Mouse (Mus musculus) intestine, embryonic 15.5 days (tissue): ENCODE data around the gene Pard3. TPM values are rescaled to one million over a fixed set of nuclear protein-coding genes. Genes with fewer than 3 reads are reported as not detected.

Source experiments
- ATAC-seq: fragments of 200-750 bp; cut with Nextera tagmentation; 2 replicates; pipeline ENCODE4 v1.8.0; 2017; ENCODE audit warnings: moderate TSS enrichment, moderate library complexity
- H3K27ac ChIP-seq: fragments of 300-500 bp; sonication (generic); 2 replicates; pipeline ENCODE4 v1.5.1; 2015; ENCODE audit warnings: mild to moderate bottlenecking, inconsistent platforms
- H3K27me3 ChIP-seq: fragments of 300-500 bp; sonication (generic); replicated peaks from 2 replicates; pipeline ENCODE4 v1.6.1; 2015; ENCODE audit warnings: inconsistent platforms
- H3K36me3 ChIP-seq: fragments of 300-500 bp; sonication (generic); 2 replicates; pipeline ENCODE4 v1.6.1; 2015; ENCODE audit warnings: inconsistent platforms
- H3K4me1 ChIP-seq: fragments of 300-500 bp; sonication (generic); replicated peaks from 2 replicates; pipeline ENCODE4 v1.6.1; 2015; ENCODE audit warnings: inconsistent platforms
- H3K4me2 ChIP-seq: fragments of 300-500 bp; sonication (generic); replicated peaks from 2 replicates; pipeline ENCODE4 v1.6.1; 2015; ENCODE audit warnings: mild to moderate bottlenecking, inconsistent platforms
- H3K4me3 ChIP-seq: fragments of 300-500 bp; sonication (generic); replicated peaks from 2 replicates; pipeline ENCODE4 v1.5.1; 2015; ENCODE audit warnings: inconsistent platforms
- H3K9ac ChIP-seq: fragments of 300-500 bp; sonication (generic); 2 replicates; pipeline ENCODE4 v1.6.1; 2015; ENCODE audit warnings: inconsistent platforms
- H3K9me3 ChIP-seq: fragments of 300-500 bp; sonication (generic); 2 replicates; pipeline ENCODE4 v1.6.1; 2016; ENCODE audit warnings: inconsistent platforms
- WGBS: fragments of 180-500 bp; shearing (Covaris S2); methylation state at CpG from one replicate; pipeline ENCODE4 v1.1.7; 2015; 5-methylcytosine and 5-hydroxymethylcytosine counted together
- polyA plus RNA-seq: library from polyadenylated mRNA; unstranded; fragments of >200 nt; fragmentation: Nextera tagmentation; extraction: Ambion mirVana; gene quantifications from 2 replicates; pipeline ENCODE4 v1.2.1, GENCODE M21; 2015

The Pard3 gene
- polyA plus RNA-seq, 1 experiment from 2014 or later, result 24.5 TPM

DNA sequence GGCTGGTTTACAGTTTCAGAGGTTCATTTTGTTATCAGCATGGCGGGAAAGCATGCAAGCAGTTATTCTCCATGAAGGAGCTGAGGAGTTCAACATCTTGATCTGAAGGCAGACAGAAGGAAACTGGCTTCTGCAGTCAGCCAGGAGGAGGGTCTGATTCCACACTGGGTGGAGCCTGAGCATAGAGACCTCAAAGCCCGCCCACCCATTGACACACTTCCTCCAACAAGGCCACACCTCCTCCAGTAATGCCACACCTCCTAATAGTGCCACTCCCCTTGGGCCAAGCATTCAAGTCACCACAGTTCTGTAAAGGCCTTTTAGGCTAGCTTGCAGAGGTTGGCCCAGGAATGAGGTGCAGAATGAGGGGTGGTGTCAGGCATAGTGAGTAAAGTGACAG, 478.5 kb downstream of the Pard3 start:
- Histone ChIP-seq H3K4me1 (no peaks in the 10 kb centered on the region), H3K9ac (no peak overlapping the region), H3K4me3 (no peak overlapping the region), H3K36me3 (no peaks in the 10 kb centered on the region), H3K4me2 (no peak overlapping the region), H3K9me3 (no peaks in the 10 kb centered on the region), H3K27ac (no peak overlapping the region), H3K27me3 (no peaks in the 10 kb centered on the region)
- no peak for ATAC-seq
- WGBS, result 85% methylated on average over 2 of the region's 2 CpGs

DNA sequence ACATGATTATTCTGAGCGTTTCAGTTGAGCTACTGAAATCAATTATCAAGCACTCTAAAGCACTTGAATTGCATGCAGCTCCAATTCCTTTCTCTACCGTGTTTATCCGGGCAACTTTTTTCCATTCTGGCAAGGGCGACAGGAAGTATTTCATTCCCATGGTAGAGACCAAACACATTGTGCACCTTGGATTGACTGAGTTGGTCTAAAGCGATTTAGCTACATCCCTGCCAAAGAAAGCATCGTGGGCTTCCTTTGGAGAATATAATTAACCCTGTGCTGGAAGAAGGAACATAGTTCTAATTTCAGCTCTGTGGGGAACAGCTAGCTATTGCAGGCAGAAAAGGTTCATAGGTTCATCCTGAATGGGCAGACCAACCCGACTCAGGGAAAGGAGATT, 480.0 kb downstream of the Pard3 start:
- Histone ChIP-seq H3K27ac (no peak overlapping the region), H3K9me3 (no peaks in the 10 kb centered on the region), H3K27me3 (no peaks in the 10 kb centered on the region), H3K9ac (no peak overlapping the region), H3K4me2 (no peak overlapping the region), H3K4me3 (no peak overlapping the region), H3K4me1 (no peaks in the 10 kb centered on the region), H3K36me3 (no peaks in the 10 kb centered on the region)
- 67% methylated on average over 7 of the region's 7 CpGs for WGBS
- ATAC-seq, result no peak

DNA sequence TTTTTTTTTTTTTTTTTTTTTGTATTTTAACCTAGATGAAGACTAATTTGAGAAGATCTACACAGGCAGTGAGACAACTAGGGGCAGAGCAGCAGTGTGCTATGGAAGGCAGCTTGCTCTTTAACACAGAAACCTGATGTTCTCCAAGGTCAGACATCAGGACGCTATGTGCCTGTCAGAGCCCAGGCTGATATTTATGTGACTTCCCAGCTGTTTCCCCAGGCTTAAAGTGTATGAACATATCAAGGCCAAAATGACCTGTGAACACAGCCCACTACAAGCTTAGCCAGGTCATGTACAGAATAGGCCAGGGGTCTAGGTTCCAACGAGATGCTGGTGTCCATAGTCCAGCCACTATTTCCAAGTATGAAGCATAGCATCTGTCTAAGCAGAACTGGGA, 482.5 kb downstream of the Pard3 start:
- Histone ChIP-seq H3K4me3 (no peak overlapping the region), H3K9me3 (no peaks in the 10 kb centered on the region), H3K4me1 (no peaks in the 10 kb centered on the region), H3K4me2 (no peak overlapping the region), H3K9ac (no peak overlapping the region), H3K27ac (no peak overlapping the region), H3K36me3 (no peaks in the 10 kb centered on the region), H3K27me3 (no peaks in the 10 kb centered on the region)
- no peak for ATAC-seq
- 67% methylated on average over 2 of the region's 2 CpGs for WGBS

- no peak overlapping the region for H3K4me3 ChIP-seq
Measured at GRCm38 (mm10) chr8:127550928-127551327, 487.2 kb downstream of the Pard3 start.

GRCm38 (mm10) chr8:127552161-127552595, 488.5 kb downstream of the Pard3 start:
- WGBS, result 64% methylated on average over 11 of the region's 11 CpGs
- ATAC-seq, result no peak

More at GRCm38 (mm10) chr8:127550928-127551327, 487.2 kb downstream of the Pard3 start:
- Histone ChIP-seq H3K9me3 (no peaks in the 10 kb centered on the region), H3K27ac (no peak overlapping the region), H3K27me3 (no peaks in the 10 kb centered on the region), H3K4me2 (no peak overlapping the region), H3K36me3 (no peaks in the 10 kb centered on the region), H3K9ac (no peak overlapping the region), H3K4me1 (no peaks in the 10 kb centered on the region)
- WGBS, result 77% methylated on average over 4 of the region's 4 CpGs
- no peak for ATAC-seq

GRCm38 (mm10) chr8:127552836-127553235, 489.1 kb downstream of the Pard3 start:
- Histone ChIP-seq H3K4me3 (no peak overlapping the region), H3K9ac (no peak overlapping the region), H3K9me3 (no peaks in the 10 kb centered on the region), H3K4me1 (0 out of 2 replicates have a peak, but pooled peaks cover 2% of the 10 kb centered on the region), H3K4me2 (no peak overlapping the region), H3K36me3 (no peaks in the 10 kb centered on the region), H3K27me3 (no peaks in the 10 kb centered on the region), H3K27ac (no peak overlapping the region)
- WGBS, result 84% methylated on average over 13 of the region's 13 CpGs
- no peak for ATAC-seq

More at GRCm38 (mm10) chr8:127552161-127552595, 488.5 kb downstream of the Pard3 start:
- H3K4me1 ChIP-seq, result 0 out of 2 replicates have a peak, but pooled peaks cover 2% of the 10 kb centered on the region
- H3K36me3 ChIP-seq, result no peaks in the 10 kb centered on the region
- H3K4me2 ChIP-seq, result no peak overlapping the region
- no peak overlapping the region for H3K4me3 ChIP-seq
- H3K9me3 ChIP-seq, result no peaks in the 10 kb centered on the region
- H3K27me3 ChIP-seq, result no peaks in the 10 kb centered on the region
- no peak overlapping the region for H3K27ac ChIP-seq
- H3K9ac ChIP-seq, result no peak overlapping the region

- Histone ChIP-seq H3K27me3 (no peaks in the 10 kb centered on the region), H3K9ac (no peak overlapping the region), H3K36me3 (no peaks in the 10 kb centered on the region), H3K9me3 (no peaks in the 10 kb centered on the region), H3K4me1 (0 out of 2 replicates have a peak, but pooled peaks cover 2% of the 10 kb centered on the region), H3K4me3 (no peak overlapping the region), H3K27ac (no peak overlapping the region), H3K4me2 (no peak overlapping the region)
- ATAC-seq, result no peak
- 71% methylated on average over 5 of the region's 5 CpGs for WGBS
Measured at GRCm38 (mm10) chr8:127553582-127553981, 489.9 kb downstream of the Pard3 start.

- 0 out of 2 replicates have a peak, but pooled peaks cover 2% of the 10 kb centered on the region for H3K4me1 ChIP-seq
Measured at GRCm38 (mm10) chr8:127555795-127556194, 492.1 kb downstream of the Pard3 start.

DNA sequence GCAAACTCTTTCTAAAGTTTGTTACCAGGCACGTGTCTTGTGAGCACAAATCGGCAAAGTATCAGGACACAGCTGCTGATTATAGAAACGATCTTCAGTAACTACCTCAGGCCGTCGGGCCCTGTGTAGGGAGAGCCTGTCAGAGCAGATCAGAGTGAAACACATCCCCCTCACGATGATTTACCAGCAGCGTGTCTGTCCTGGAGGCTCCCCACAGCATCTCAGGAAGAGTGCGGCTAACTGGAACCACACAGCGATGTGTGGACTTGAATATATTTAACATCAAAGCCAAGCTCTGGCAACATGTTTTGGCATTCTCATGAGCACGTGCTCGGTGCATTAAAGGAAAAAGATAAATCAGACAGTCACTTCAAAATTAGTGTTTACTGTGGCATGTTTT, 493.3 kb downstream of the Pard3 start:
- Histone ChIP-seq H3K9ac (no peak overlapping the region), H3K4me2 (no peak overlapping the region), H3K4me3 (no peak overlapping the region), H3K4me1 (0 out of 2 replicates have a peak, but pooled peaks cover 2% of the 10 kb centered on the region), H3K9me3 (no peaks in the 10 kb centered on the region), H3K36me3 (no peaks in the 10 kb centered on the region), H3K27me3 (no peaks in the 10 kb centered on the region), H3K27ac (no peak overlapping the region)
- ATAC-seq, result no peak
- WGBS, result 51% methylated on average over 11 of the region's 11 CpGs

More at GRCm38 (mm10) chr8:127555795-127556194, 492.1 kb downstream of the Pard3 start:
- Histone ChIP-seq H3K27me3 (no peaks in the 10 kb centered on the region), H3K4me2 (no peak overlapping the region), H3K9ac (no peak overlapping the region), H3K36me3 (no peaks in the 10 kb centered on the region), H3K9me3 (no peaks in the 10 kb centered on the region), H3K27ac (no peak overlapping the region), H3K4me3 (no peak overlapping the region)
- ATAC-seq, result no peak
- WGBS, result 80% methylated on average over 2 of the region's 2 CpGs

GRCm38 (mm10) chr8:127557566-127557965, 493.9 kb downstream of the Pard3 start:
- ATAC-seq, result no peak
- no peaks in the 10 kb centered on the region for H3K9me3 ChIP-seq
- H3K27me3 ChIP-seq, result no peaks in the 10 kb centered on the region
- H3K4me2 ChIP-seq, result no peak overlapping the region
- H3K9ac ChIP-seq, result no peak overlapping the region
- H3K4me3 ChIP-seq, result no peak overlapping the region
- no peaks in the 10 kb centered on the region for H3K36me3 ChIP-seq
- 0 out of 2 replicates have a peak, but pooled peaks cover 2% of the 10 kb centered on the region for H3K4me1 ChIP-seq
- no peak overlapping the region for H3K27ac ChIP-seq

DNA sequence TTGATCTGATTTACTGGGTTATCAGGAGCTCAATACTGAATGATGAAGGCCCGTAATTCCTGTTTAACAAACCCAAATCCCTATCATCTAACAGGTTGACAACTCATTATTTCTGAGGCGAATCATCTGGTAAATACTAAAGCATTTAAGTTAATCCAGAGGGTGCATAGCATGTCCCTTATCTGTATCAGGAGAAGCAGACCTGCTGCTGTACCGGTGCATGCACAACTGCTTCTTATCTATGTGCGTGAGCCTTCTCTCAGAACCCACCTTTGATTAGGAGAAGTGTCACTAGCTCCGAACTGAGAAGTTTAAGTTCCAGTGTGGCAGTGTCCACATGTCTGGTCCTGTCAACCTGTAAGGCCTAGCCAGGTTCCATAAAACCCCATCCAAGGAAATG, 499.9 kb downstream of the Pard3 start:
- H3K9ac ChIP-seq, result no peak overlapping the region
- H3K27ac ChIP-seq, result no peak overlapping the region
- no peak overlapping the region for H3K4me3 ChIP-seq
- ATAC-seq, result no peak
- no peaks in the 10 kb centered on the region for H3K36me3 ChIP-seq
- no peaks in the 10 kb centered on the region for H3K27me3 ChIP-seq
- H3K9me3 ChIP-seq, result no peaks in the 10 kb centered on the region
- H3K4me2 ChIP-seq, result no peak overlapping the region
- WGBS, result 81% methylated on average over 5 of the region's 5 CpGs
- no peaks in the 10 kb centered on the region for H3K4me1 ChIP-seq

- no peak for ATAC-seq
- H3K27me3 ChIP-seq, result no peaks in the 10 kb centered on the region
- H3K4me2 ChIP-seq, result no peak overlapping the region
- H3K9me3 ChIP-seq, result no peaks in the 10 kb centered on the region
- H3K9ac ChIP-seq, result no peak overlapping the region
- no peaks in the 10 kb centered on the region for H3K36me3 ChIP-seq
- H3K4me1 ChIP-seq, result no peaks in the 10 kb centered on the region
- H3K4me3 ChIP-seq, result no peak overlapping the region
- 70% methylated on average over 4 of the region's 4 CpGs for WGBS
- no peak overlapping the region for H3K27ac ChIP-seq
Measured at GRCm38 (mm10) chr8:127564426-127564825, 500.7 kb downstream of the Pard3 start.

GRCm38 (mm10) chr8:127569212-127569611, 505.5 kb downstream of the Pard3 start:
- H3K4me2 ChIP-seq, result no peak overlapping the region
- no peak overlapping the region for H3K4me3 ChIP-seq
- no peaks in the 10 kb centered on the region for H3K36me3 ChIP-seq
- H3K9me3 ChIP-seq, result no peaks in the 10 kb centered on the region
- no peaks in the 10 kb centered on the region for H3K4me1 ChIP-seq
- H3K27me3 ChIP-seq, result no peaks in the 10 kb centered on the region
- H3K27ac ChIP-seq, result no peak overlapping the region
- no peak overlapping the region for H3K9ac ChIP-seq
- no peak for ATAC-seq
- WGBS, result 73% methylated on average over 5 of the region's 5 CpGs
